Mouse (Mus musculus) thymus, postnatal 25 days (tissue): ENCODE measurements around the gene Wnt9b.
A peak's percentile ranks its signal among the peaks of the same experiment; 100 is the strongest.

Experiments
- DNase-seq: peaks from one replicate; pipeline ENCODE4 v3.0.0; 2022

Wnt9b gene

DNA sequence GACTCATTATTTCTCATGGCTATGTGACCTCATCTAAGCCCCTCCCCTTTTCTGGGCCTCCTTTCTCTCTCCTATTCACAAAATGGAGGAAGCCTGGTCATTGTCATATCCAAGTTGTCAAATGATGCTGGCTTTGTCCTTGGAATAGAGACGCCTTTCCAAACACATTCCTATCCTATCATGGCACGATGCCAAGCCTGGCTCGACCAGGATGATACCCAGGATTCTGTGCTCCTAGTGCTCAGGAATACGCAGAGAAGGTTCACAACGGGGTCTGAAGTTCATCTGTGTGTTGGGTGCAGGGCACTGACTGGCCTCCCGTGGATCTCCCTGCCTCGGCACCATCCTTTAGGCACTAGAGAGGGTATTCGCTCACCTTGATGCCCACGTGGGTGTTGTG is 18.0 kb downstream of the Wnt9b start:
- DNase-seq: no peak

DNA sequence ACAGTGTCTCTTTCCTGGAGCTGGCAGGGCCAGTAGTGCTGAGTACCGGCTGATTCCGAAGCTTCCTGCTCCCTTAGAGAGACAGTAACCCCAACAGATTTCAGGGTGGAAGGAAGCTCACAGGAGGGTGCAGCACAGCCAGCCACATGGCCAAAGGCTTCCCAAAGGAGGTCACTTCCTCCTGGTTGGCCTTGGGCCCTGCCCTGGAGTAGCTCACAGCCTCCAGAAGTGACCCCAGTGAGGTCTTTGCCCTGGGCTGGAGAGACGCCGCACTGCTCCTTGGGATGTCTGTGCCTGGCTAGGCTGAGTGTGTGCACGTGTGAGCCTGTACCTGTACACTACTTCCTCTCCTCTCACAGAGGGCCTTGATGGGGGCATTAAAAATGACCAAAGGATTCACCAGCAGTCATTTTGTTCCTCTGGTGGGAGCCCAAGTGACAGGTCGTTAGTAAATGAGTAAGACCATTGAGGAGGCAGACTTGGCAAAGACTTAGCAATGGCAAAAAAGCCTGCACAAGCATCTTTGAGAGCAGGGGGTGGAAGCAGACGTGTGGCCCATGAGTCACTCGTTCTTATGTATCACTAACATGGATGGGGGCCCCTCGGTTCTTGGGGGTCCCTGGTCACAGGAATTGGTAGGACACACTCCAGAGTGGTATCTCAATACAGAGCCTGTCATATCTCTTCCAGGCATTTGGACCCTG is 20.2 kb downstream of the Wnt9b start:
- DNase-seq: no peak

DNA sequence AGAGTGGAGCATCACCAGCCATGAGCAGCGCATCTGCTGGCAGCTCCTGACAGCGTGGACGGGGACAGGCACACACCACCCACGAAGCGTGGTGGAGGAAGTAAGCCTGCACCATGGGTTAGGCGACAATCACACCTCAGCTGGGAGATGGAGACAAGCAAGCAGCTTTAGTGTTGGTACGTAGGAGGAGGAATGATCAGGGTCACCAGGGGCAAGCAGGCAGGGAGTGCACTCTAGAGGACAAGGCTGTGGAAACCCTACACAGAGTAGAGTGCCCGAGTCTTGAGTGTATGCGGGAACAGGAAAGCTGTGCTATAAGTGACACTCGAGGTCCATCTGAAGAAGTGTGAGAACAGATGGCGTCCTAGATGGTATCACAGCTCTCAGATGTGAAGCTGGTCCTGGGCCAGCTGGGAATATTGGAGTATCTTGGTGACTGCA is 25.3 kb downstream of the Wnt9b start:
- DNase-seq: no peak

DNA sequence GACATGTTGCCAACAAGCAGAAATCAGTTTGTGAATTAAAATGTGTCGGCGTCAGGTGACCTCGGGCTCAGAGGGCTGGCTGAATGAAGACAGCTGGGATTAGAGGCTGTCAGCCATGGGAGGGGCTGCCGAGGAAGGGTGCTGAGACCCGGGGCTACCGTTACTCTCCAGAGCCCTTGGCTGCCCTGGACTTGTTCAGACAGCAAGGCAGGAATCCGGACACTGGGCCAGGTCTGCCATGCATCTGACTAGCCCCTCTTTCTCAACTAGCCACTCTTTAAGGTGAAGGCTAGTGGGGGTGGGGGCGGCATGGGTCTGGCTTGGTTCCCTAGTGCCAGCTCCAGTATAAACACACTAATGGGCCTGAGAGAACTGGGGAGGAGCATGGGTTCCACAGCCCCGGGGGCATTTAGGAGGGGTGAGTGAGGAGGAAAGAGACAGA is 27.6 kb downstream of the Wnt9b start:
- DNase-seq: no peak

DNA sequence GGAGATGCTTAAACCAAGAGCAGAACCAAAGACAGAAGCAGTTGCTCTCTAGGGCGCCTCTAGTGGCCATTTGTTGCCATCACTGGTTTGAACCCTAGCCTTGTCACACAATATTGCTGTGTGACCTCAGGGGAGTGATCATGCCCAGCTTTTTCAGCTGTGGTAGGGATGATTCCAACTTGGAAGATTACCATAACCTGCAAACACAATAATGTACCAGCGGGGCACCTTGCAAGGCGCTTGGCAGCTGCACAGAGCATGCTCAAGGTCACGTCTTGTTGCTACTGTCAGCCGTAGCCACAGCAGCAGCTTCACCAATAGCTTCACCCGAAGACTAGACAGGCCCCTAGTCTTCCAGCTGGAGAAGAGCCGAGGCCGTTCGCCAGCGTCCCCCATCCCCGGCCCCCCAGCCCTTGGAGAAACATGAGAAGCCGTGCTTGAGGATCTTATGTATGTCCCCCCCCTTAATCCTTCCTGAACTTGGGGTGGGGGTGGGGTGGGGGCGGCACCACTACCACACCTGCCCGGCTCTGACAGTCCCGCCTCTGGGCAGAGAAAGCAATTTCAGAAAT is 28.1 kb downstream of the Wnt9b start:
- DNase-seq: peak; percentile 13

DNA sequence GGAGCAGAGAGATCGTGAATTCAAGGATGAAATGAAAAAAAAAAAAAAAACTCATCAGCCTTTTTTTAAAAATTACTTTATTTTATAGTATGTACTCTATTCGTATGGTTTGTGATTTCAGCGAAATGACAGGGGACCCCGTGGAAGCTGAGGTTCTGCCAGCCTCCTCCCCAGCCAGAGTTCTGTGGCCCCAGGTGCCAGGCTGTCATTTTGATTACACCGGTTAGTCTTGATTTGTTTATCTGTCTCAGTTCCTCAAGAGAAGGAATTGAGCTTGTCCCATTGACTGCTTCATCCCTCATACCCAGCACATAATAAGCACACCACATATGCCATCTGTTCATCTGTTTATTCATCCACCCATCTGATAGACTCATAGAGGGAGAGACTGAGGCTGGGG is 30.2 kb downstream of the Wnt9b start:
- no peak for DNase-seq

DNA sequence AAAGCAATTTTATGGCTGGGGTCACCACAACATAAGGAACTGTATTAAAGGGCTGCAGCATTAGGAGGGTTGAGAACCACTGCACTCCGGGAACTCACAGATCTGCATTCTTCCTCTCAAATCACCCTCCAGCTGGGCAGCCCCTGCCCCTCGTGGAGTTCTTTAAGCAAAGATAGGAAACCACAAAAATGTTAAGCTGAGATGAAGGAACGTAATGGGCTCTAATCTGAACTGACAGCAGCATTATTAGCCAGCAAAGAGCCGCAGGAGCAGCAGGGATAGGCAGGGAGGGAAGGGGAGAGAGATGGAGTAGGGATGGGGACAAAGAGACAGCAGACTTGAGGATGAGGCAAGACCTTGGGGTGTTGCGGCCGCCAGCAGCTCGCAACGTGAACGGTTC is 32.6 kb downstream of the Wnt9b start:
- no peak for DNase-seq

DNA sequence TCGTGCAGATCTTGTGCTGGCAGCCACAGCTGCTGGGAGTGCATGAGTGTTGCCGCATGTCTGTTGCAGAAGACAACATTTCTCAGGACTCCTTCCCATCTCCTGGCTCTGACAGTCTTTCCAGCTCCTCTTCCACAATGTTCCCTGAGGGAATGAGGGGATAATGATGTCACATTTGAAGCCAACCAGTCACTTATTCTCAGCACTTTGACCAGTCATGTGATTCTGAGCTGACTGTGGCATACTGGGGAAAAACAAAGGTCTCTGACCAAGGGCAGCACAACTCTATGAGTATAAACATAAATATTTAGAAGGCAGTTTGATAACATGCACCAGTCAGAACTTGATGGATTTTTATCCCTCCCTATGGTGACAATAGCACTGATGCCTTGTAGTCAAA is 35.5 kb downstream of the Wnt9b start:
- no peak for DNase-seq

DNA sequence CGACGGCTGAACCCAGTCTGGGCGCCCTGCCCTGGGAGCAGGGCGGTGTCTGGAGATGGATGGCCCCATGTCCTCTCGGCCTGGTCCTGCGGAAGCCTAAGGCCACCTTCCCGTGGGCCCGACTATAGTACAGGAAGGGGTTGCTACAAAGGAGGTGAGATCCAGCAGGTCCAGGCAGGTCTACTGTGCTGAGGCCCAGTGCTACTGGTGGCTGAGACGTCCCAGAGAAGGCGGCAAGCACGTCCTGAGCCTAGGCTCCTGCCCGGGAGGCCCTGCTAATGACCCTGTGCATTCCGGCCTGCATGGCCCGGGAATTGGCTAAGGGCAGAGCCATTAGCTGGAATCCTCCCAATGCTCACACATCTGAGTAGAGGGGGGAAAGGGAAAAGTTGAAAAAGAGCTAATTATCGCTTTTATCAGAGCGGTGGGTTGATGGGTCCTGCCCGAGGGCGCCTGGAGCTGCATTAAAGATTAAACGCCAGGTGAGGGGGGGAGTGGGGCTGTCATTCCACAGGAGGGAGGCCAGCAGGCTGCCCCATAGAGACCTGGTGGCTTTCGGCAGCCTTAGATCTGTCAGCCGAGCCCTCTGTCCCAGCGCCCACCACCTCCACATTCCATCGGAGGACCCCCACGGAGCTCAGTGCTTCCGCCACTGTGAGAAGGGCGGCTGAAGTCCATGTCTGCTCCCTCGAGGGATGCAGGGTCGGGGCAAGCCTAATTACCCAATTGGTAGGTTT is 37.6 kb downstream of the Wnt9b start:
- DNase-seq: no peak

DNA sequence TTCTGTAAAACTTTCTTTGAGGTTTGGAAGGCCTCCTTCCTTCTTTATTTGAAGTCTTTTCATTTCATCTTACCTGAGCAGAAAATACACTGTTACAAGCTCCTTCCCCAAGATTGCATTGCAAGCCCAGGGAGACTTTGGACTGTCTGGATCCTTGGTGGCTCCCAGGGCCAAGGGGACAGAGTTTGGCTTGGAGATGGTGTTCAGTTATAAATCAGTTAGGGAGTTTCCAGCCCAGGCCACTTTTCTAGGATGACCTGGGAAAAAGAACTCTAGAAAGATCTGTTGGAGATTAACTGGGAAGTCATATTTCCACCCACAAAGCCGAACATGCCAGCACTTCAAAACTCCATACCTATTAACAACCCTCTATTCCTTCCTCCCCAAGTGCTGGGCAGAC is 39.6 kb downstream of the Wnt9b start:
- DNase-seq: no peak

DNA sequence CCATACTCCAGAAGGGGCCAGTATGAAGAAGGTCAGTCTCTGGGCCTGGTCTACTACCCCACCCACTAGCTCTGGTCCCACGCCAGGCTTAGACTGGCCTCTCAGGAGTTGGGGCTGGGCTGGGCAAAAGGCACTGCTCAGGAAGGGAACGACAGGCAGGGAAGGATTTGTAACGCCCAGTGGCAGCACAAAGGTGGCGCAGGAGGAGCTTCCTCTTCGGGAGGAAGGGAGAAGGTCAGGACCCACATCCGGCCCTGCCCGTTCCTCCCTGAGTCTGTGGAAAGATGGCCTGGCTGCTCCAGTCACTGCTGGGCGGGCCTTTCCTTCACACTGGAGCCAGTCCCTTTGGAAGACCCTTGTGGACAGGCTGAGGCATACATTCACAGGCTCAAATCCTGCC is 42.6 kb downstream of the Wnt9b start:
- no peak for DNase-seq

DNA sequence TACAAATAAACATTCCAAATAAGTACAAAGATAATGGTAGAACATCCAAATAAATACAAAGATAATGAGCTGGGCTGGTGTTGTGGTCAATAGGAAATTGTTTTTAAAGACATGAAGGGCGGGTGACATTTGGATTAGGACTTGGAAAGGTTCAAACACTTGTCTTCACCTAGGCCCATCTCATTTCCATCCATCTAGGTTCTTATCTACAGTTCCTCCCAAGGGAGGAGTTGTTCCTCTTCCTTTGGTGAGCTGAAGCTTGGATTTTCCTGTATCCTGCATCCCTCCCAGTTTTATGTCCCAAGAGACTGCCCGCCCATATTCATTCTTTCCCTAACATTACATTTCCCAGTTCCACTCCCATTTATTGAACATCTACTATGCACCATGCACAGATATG is 51.4 kb downstream of the Wnt9b start:
- DNase-seq: no peak

DNA sequence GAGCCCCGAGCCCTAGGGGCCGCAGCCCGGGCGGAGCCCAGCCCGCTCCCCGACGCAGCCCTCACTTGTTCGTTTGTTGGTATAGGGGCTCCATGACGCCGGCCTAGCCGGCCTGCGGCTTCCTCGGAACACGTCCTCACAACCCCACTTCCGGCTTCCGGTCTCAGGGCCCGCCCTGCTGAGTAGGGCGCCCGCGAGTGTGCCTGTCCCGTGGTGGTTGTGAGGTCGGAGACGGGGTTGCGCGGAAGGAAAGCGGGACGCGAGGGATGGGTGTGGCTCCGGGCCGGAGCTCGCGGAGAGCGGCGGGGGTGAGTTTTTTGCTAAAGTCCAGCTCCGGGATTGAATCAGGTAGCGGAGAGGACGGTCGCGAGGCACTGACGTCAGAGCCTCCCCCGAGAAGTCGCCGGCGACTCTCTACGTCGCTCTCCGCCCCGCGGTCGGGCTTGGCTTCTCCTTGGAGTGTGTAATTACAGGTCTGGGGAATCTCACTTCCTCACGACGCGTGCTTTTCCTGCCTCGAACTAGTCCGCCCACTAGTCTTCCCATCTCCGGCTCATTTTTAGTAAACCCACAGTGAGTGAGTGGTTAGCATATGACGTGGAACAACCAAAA is 52.0 kb downstream of the Wnt9b start, which contains the start of gene Gosr2:
Gene Gosr2, minus strand, starts transcription at position 334 of the 612 bp plus-strand sequence.
- peak; percentile 92 for DNase-seq

DNA sequence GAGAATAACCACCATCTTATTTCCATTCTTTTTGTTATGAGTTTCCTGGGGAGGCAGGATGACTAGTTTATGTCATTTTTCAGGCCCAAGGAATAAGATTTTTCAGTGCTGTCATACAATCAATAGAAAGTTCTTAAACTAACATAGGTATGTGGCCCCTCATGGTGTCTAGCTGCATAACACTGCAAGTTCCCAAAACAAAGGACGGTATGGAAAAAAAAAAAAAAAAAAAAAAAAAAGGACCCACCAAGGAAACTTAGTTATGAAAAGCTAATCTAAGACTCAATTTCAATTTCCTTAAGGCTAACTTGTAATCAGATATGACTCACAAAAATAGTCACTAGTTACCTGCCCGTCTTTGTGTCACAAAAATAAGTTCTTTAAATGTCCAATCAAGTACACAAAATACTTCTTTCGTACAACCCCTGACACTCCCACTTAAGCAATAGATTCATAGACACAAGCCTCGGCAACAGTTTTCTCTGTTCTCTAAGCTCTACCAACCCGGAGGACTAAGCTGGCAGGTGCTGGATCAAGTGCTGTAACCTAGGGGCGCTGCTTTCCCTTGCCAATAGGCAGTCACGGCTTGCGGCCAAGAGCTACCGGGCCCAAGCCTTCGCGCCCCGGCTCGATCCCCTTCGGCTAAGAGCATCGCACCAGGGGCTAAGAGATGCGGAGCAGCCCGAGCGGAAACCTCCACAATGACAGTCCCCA is 52.6 kb downstream of the Wnt9b start:
- DNase-seq: no peak

DNA sequence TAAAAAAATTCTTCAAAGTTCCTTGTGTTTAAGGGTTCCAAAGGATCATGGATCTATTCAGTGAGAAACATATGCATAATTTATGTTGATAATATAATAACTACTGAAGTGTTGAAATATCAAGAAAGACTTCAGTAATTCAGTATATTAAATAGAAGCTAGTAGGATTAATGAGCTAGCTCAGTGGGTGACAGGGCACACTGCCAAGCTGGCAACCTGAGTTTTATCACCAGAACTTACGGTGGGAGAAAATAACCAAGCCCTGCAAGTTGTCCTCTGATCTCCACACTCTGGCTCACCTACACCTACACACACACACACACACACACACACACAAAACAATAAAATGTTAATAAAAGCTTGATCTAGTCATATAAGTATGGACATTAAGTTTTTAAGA is 56.4 kb downstream of the Wnt9b start:
- no peak for DNase-seq

DNA sequence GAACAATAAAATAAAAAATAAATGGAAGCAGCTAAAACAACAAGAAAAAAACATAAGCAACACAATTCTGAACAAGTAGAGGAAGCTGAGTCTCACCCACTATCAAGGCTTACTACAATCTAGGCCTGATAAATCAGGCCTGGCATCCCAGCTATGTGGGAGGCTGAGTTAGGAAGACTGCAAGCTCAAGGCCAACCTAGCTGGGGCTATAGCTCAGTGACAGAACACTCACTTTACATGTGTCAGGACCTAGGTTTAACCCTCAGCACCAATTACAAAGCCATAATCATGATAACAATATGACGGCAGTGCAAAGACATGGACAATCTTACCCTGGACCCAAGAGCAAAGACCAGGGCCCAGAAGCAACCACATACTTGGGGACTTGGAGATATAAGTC is 58.6 kb downstream of the Wnt9b start:
- DNase-seq: no peak

DNA sequence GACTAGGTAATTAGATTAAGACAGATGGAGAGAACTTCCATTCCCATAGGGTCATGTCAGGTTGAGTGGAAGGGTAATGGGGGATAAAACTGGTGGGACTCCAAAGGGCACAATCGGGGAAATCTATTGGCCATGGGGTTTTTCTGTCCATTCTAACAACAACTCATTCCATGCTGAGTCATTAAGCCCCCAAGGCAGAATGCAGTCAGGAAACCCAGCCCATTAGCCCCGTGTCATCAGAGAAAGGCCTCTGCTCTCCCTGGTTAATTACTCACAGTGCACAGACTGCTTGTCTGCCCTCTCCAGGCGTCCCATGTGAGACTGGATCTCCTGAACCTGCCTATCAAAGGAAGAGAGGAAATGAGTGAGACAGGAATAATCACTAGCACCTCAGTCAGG is 60.6 kb downstream of the Wnt9b start:
- no peak for DNase-seq

DNA sequence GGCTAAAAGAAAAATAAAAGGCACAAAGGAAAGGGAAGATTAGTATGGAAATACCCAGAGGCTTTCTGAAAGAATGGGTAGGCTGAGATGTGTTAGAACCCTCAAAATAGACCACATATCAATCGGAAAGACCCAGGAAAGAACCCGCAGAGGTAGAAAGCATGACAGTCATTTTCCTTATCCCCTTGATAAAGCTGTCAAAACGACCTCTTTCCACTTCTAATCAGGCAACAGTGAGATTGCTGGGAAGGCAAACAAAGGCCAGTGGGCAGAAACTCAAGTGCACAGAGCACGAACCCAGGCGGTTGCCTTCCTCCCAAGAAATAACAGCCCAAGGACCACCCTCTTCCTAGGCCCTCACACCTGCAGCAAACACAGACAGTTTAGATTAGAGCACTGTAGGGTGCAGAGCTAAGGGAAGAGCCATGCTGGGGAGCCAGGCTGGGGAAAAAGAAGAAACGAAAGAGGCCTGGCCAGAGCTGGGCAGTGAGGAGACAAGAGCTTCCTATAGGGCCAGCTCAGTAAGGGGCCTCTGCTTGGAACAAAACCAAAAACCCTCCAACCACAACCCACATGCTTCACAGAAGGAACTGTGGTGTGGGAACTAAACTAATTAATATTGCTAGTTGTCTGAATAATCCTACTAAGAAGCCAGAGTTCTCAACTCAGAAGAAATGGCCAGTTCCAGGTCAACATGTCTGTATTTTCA is 61.2 kb downstream of the Wnt9b start:
- no peak for DNase-seq

DNA sequence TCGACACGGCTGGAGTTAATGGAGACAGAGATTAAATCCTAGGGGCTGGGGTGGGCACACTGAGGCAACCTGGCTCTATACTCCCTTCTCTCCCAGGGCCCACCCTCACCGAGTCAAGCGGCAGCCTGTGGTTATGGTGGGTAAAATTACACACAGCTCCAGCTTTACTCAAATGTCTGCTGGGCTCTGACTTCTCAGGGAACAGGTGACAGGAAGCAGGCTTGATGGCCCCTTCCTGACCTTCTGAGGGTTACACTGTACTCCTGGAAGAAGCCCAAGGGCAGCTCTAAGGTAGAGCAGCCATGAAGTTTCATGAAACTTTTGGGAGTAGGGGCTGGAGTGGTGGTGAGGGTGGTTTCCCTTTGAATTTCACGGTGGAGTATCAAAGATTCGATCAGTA is 62.9 kb downstream of the Wnt9b start:
- DNase-seq: no peak

DNA sequence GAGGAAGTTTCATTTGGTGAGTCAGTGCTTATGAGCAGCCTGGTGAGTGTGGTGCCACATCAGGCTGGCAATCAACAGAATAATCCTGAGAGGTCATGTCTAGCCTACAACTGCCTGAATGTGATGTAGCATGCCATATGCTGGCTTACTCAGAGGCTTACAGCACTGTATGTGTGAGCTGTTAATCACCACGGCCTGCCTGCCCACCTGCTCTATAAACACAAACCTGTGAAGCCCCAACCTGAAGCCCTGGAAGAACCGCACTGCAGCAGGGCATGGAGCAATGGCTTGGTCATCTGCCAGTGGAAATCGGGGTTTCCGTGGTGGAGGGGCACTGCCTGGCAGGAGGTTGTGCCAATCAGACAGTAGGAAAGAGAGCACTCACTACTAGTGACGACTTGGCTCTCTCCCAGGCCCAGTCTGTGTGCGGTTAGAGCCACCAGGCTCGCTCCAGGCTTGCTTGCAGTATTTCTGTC is 64.3 kb downstream of the Wnt9b start:
- no peak for DNase-seq

DNA sequence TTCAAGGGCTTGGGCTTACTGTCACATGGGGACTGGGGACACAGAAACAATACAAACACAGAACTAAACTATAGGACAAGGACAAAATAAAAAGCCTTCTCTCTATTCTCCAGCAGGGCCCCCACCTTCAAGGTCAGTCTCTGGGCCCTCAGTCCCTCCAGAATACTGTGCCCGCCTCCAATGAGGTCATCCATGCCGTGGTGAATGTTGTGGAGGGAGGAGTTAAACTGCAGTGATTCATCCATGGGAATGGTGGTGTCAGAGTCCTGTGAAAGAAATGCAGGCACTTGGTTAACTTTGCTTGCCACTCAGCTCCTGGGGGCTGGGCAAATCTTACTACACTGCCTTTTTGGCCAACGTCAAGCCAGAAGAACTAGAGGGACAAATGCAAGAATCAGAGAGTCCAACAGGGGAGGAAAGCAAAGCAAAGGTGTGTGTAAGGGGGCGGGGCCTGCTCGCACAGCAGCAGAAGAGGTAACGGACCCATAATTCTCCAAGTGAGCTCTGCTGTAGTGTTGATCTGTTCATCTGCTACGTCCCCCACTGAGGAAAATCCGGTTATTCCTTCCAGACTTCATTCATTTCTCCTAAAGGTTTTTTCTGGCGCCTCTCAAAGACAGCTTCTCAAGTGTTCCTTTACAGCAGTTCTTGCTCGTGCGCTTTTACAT is 65.8 kb downstream of the Wnt9b start:
- no peak for DNase-seq
